Mouse (Mus musculus): Measurements from ENCODE around the gene Lgalsl. TPM values are rescaled to one million over a fixed set of nuclear protein-coding genes. Genes with fewer than 3 reads are reported as not detected.

The Lgalsl gene
- total RNA-seq, 1 experiment, result 15.7 TPM

GRCm38 (mm10) chr11:20794196-20794912 is 36.5 kb downstream of the Lgalsl start:
- Histone ChIP-seq H3K4me3 (ENCODE audit: insufficient read depth in 1 of 2, low read depth in 1 of 2, low read length in 2 of 2, poor library complexity in 1 of 2, severe bottlenecking in 1 of 2) (no peak overlapping the region), H3K9me3 (ENCODE audit: control insufficient read depth, insufficient read depth, low read depth, low read length) (no peaks in the 10 kb centered on the region), H3K4me1 (ENCODE audit: control insufficient read depth in 2 of 2, insufficient read depth in 2 of 2, low read length in 2 of 2, poor library complexity in 1 of 2) (peaks cover 0 to 2% of the 10 kb centered on the region in 2 experiments; a peak in 2 of 4 replicates), H3K27ac (ENCODE audit: insufficient read depth, low read depth, low read length, poor library complexity, severe bottlenecking) (no peak overlapping the region), H3K36me3 (ENCODE audit: control insufficient read depth, insufficient read depth, low read length, poor library complexity, severe bottlenecking) (no peaks in the 10 kb centered on the region), H3K9ac (ENCODE audit: insufficient read depth, low read depth, low read length, poor library complexity, severe bottlenecking) (no peak overlapping the region)
- DNase-seq (ENCODE audit: low read depth, low spot score), result peak; percentile 80
- TF ChIP-seq HCFC1 (IDR thresholded peaks at IDR 0.05; ENCODE audit: borderline replicate concordance, insufficient read depth, low read length), result no peak
- TF ChIP-seq MAFK (IDR thresholded peaks at IDR 0.05; ENCODE audit: insufficient read depth, low read depth, low read length), result no peak
- TF ChIP-seq ZNF384 (IDR thresholded peaks at IDR 0.05; ENCODE audit: low read depth, low read length), result no peak
- TF ChIP-seq ZC3H11A (IDR thresholded peaks at IDR 0.05; ENCODE audit: borderline replicate concordance, low read depth, low read length), result peak; percentile 90
- in situ Hi-C loops (cut with MboI; ENCODE audit: low sequenced_read_pairs in 2 of 2, unreplicated experiment in 2 of 2), result loop anchor here (5.0 to 10.0 kb wide), 2 partner anchors 118 to 120 kb away; no protein-coding TSS in a partner anchor

- no peak for DNase-seq (ENCODE audit: low read depth, low spot score)
- Histone ChIP-seq H3K27ac (ENCODE audit: insufficient read depth, low read depth, low read length, poor library complexity, severe bottlenecking) (no peak overlapping the region), H3K36me3 (ENCODE audit: control insufficient read depth, insufficient read depth, low read length, poor library complexity, severe bottlenecking) (no peaks in the 10 kb centered on the region), H3K4me1 (ENCODE audit: control insufficient read depth in 2 of 2, insufficient read depth in 2 of 2, low read length in 2 of 2, poor library complexity in 1 of 2) (peaks cover 0 to 2% of the 10 kb centered on the region in 2 experiments; a peak in 2 of 4 replicates), H3K9ac (ENCODE audit: insufficient read depth, low read depth, low read length, poor library complexity, severe bottlenecking) (no peak overlapping the region), H3K4me3 (ENCODE audit: insufficient read depth in 1 of 2, low read depth in 1 of 2, low read length in 2 of 2, poor library complexity in 1 of 2, severe bottlenecking in 1 of 2) (no peak overlapping the region), H3K9me3 (ENCODE audit: control insufficient read depth, insufficient read depth, low read depth, low read length) (no peaks in the 10 kb centered on the region)
- in situ Hi-C loops (cut with MboI; ENCODE audit: low sequenced_read_pairs in 2 of 2, unreplicated experiment in 2 of 2), result loop anchor here (5.0 to 10.0 kb wide), 2 partner anchors 119 to 121 kb away; no protein-coding TSS in a partner anchor
- TF ChIP-seq ZNF384 (IDR thresholded peaks at IDR 0.05; ENCODE audit: low read depth, low read length), result no peak
- no peak for TF ChIP-seq CHD2 (IDR thresholded peaks at IDR 0.05; ENCODE audit: low read depth, low read length)
- TF ChIP-seq MAFK (IDR thresholded peaks at IDR 0.05; ENCODE audit: insufficient read depth, low read depth, low read length), result no peak
- no peak for TF ChIP-seq ZC3H11A (IDR thresholded peaks at IDR 0.05; ENCODE audit: borderline replicate concordance, low read depth, low read length)
- no peak for TF ChIP-seq HCFC1 (IDR thresholded peaks at IDR 0.05; ENCODE audit: borderline replicate concordance, insufficient read depth, low read length)
Measured at GRCm38 (mm10) chr11:20793676-20794075, 37.2 kb downstream of the Lgalsl start.

- peaks cover 0 to 2% of the 10 kb centered on the region in 2 experiments; a peak in 2 of 4 replicates for H3K4me1 ChIP-seq (ENCODE audit: control insufficient read depth in 2 of 2, insufficient read depth in 2 of 2, low read length in 2 of 2, poor library complexity in 1 of 2)
- no peak overlapping the region for H3K9ac ChIP-seq (ENCODE audit: insufficient read depth, low read depth, low read length, poor library complexity, severe bottlenecking)
- H3K36me3 ChIP-seq (ENCODE audit: control insufficient read depth, insufficient read depth, low read length, poor library complexity, severe bottlenecking), result no peaks in the 10 kb centered on the region
- TF ChIP-seq ZNF384 (IDR thresholded peaks at IDR 0.05; ENCODE audit: low read depth, low read length) (no peak), ZC3H11A (IDR thresholded peaks at IDR 0.05; ENCODE audit: borderline replicate concordance, low read depth, low read length) (no peak), CHD2 (IDR thresholded peaks at IDR 0.05; ENCODE audit: low read depth, low read length) (no peak), HCFC1 (IDR thresholded peaks at IDR 0.05; ENCODE audit: borderline replicate concordance, insufficient read depth, low read length) (no peak), MAFK (IDR thresholded peaks at IDR 0.05; ENCODE audit: insufficient read depth, low read depth, low read length) (no peak)
- no peak for DNase-seq (ENCODE audit: low read depth, low spot score)
- in situ Hi-C loops (cut with MboI; ENCODE audit: low sequenced_read_pairs in 2 of 2, unreplicated experiment in 2 of 2), result loop anchor here (5.0 to 10.0 kb wide), 2 partner anchors 120 to 122 kb away; no protein-coding TSS in a partner anchor
- no peak overlapping the region for H3K4me3 ChIP-seq (ENCODE audit: insufficient read depth in 1 of 2, low read depth in 1 of 2, low read length in 2 of 2, poor library complexity in 1 of 2, severe bottlenecking in 1 of 2)
- H3K27ac ChIP-seq (ENCODE audit: insufficient read depth, low read depth, low read length, poor library complexity, severe bottlenecking), result no peak overlapping the region
- no peaks in the 10 kb centered on the region for H3K9me3 ChIP-seq (ENCODE audit: control insufficient read depth, insufficient read depth, low read depth, low read length)
Measured at GRCm38 (mm10) chr11:20792667-20793066, 38.2 kb downstream of the Lgalsl start.

DNA sequence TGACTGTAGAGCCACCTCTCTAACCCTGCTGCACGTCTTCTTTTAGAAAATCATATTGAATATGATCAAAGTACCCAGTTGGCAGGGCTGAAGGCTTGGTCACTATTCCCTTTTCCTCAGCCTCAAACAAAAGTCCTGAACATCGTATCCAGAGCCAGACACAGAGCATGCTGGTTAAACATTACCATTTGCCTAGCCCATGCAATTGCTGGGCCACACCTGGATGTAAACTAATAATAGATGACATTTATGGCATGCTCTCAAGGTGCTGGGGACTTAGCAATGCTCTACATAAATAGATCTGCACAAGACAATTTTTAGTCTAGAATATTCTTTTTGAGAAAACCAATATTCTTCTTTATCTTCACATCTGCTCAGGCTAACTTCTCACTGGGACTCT is 39.5 kb downstream of the Lgalsl start:
- H3K27ac ChIP-seq (ENCODE audit: insufficient read depth, low read depth, low read length, poor library complexity, severe bottlenecking), result no peak overlapping the region
- peaks cover 0 to 2% of the 10 kb centered on the region in 2 experiments; a peak in 2 of 4 replicates for H3K4me1 ChIP-seq (ENCODE audit: control insufficient read depth in 2 of 2, insufficient read depth in 2 of 2, low read length in 2 of 2, poor library complexity in 1 of 2)
- H3K9me3 ChIP-seq (ENCODE audit: control insufficient read depth, insufficient read depth, low read depth, low read length), result no peaks in the 10 kb centered on the region
- in situ Hi-C loops (cut with MboI; ENCODE audit: low sequenced_read_pairs in 2 of 2, unreplicated experiment in 2 of 2), result loop anchor here (5.0 to 10.0 kb wide), 2 partner anchors 121 to 123 kb away; no protein-coding TSS in a partner anchor
- no peak overlapping the region for H3K4me3 ChIP-seq (ENCODE audit: insufficient read depth in 1 of 2, low read depth in 1 of 2, low read length in 2 of 2, poor library complexity in 1 of 2, severe bottlenecking in 1 of 2)
- TF ChIP-seq MAFK (IDR thresholded peaks at IDR 0.05; ENCODE audit: insufficient read depth, low read depth, low read length) (no peak), CHD2 (IDR thresholded peaks at IDR 0.05; ENCODE audit: low read depth, low read length) (no peak), HCFC1 (IDR thresholded peaks at IDR 0.05; ENCODE audit: borderline replicate concordance, insufficient read depth, low read length) (no peak), ZNF384 (IDR thresholded peaks at IDR 0.05; ENCODE audit: low read depth, low read length) (no peak), ZC3H11A (IDR thresholded peaks at IDR 0.05; ENCODE audit: borderline replicate concordance, low read depth, low read length) (no peak)
- no peak overlapping the region for H3K9ac ChIP-seq (ENCODE audit: insufficient read depth, low read depth, low read length, poor library complexity, severe bottlenecking)
- DNase-seq (ENCODE audit: low read depth, low spot score), result no peak
- H3K36me3 ChIP-seq (ENCODE audit: control insufficient read depth, insufficient read depth, low read length, poor library complexity, severe bottlenecking), result no peaks in the 10 kb centered on the region

Data from ES-E14 (cell line).